Mouse (Mus musculus) lung, adult 10 weeks (tissue): ENCODE results near the gene Col5a3. TPM values are rescaled to one million over a fixed set of nuclear protein-coding genes. Genes with fewer than 3 reads are reported as not detected.

Experiments used
- polyA plus RNA-seq: library from polyadenylated mRNA; stranded (reverse); fragments of 350-450 nt; fragmentation: Illumina TruSeq; extraction: RNeasy Lipid Tissue Mini Kit (QIAGEN cat#74804); gene quantifications from one replicate; pipeline ENCODE4 v1.2.3, GENCODE M21; 2014; ENCODE audit warnings: low read depth, low replicate concordance; ENCODE audit not compliant: insufficient read depth

Col5a3 gene
- 1.3 TPM for polyA plus RNA-seq

GRCm38 (mm10) chr9:20814521-20815272, at the start of gene Col5a3:
Col5a3 (minus strand) TSS chr9:20815067.

GRCm38 (mm10) chr9:20818236-20818635, 3.4 kb upstream of the Col5a3 start, which contains the start of gene Rdh8:
Rdh8 (plus strand) TSS chr9:20818503.

GRCm38 (mm10) chr9:20746017-20746660, 68.7 kb downstream of the Col5a3 start, which contains the start of gene Olfm2:
Olfm2 (minus strand) TSS chr9:20746349.

Other genes with a start within 250 kb of the Col5a3 start
- gene Zfp846, start 233.8 kb downstream of the Col5a3 start, polyA plus RNA-seq, result 3.5 TPM
- gene Ubl5, start 172.2 kb downstream of the Col5a3 start, polyA plus RNA-seq, result 615 TPM
- gene Fbxl12, start 170.3 kb downstream of the Col5a3 start, polyA plus RNA-seq, result 13.3 TPM
- gene Pin1, start 163.0 kb downstream of the Col5a3 start, polyA plus RNA-seq, result 15.8 TPM
- gene Olfm2, start 68.7 kb downstream of the Col5a3 start, polyA plus RNA-seq, result 4.6 TPM
- not detected for gene Rdh8, start 3.4 kb upstream of the Col5a3 start, polyA plus RNA-seq
- gene A230050P20Rik, start 53.6 kb upstream of the Col5a3 start, polyA plus RNA-seq, result 17.4 TPM
- gene Angptl6, start 64.7 kb upstream of the Col5a3 start, polyA plus RNA-seq, result 2.2 TPM
- gene Ppan, start 73.1 kb upstream of the Col5a3 start, polyA plus RNA-seq, result 15.0 TPM
- 123 TPM for gene Eif3g, start 83.6 kb upstream of the Col5a3 start, polyA plus RNA-seq
- 8.6 TPM for gene Dnmt1, start 144.8 kb upstream of the Col5a3 start, polyA plus RNA-seq
- 8.2 TPM for gene S1pr2, start 161.7 kb upstream of the Col5a3 start, polyA plus RNA-seq
- gene Mrpl4, start 187.7 kb upstream of the Col5a3 start, polyA plus RNA-seq, result 54.9 TPM
- gene Icam1, start 200.9 kb upstream of the Col5a3 start, polyA plus RNA-seq, result 159 TPM
- 1.6 TPM for gene Icam4, start 214.3 kb upstream of the Col5a3 start, polyA plus RNA-seq
- gene Icam5, start 217.0 kb upstream of the Col5a3 start, polyA plus RNA-seq, result 0.12 TPM